Comparison of ENCODE assay signal across 33 mouse cellular contexts in genomic region chr2:57649002-57649401, GRCm38 (mm10).
"Had no signal": no experiment of that assay in that cellular context is flagged by ENCODE, and none has a peak within 500 bp of the region (broad histone marks: within the 10 kb centered on the region; RNA-seq: fewer than 3 reads in every experiment).

No protein-coding gene starts in this region.

- H3K4me3 ChIP-seq: limb, embryonic 10.5 days; limb, embryonic 12.5 days; limb, embryonic 13.5 days; limb, embryonic 15.5 days; liver, embryonic 12.5 days; liver, embryonic 13.5 days; liver, embryonic 15.5 days; lung, embryonic 15.5 days; megakaryocyte, embryonic 14.5 days; midbrain, embryonic 10.5 days; midbrain, embryonic 12.5 days; midbrain, embryonic 13.5 days; midbrain, embryonic 15.5 days; myocyte; neural tube, embryonic 12.5 days; neural tube, embryonic 13.5 days had no signal

- H3K9me3 ChIP-seq: limb, embryonic 10.5 days; limb, embryonic 12.5 days; limb, embryonic 13.5 days; limb, embryonic 15.5 days; liver, embryonic 12.5 days; liver, embryonic 13.5 days; liver, embryonic 15.5 days; lung, embryonic 15.5 days; megakaryocyte, embryonic 14.5 days; midbrain, embryonic 10.5 days; midbrain, embryonic 12.5 days; midbrain, embryonic 13.5 days; midbrain, embryonic 15.5 days; neural tube, embryonic 12.5 days; neural tube, embryonic 13.5 days had no signal

- H3K36me3 ChIP-seq: limb, embryonic 10.5 days; limb, embryonic 12.5 days; limb, embryonic 13.5 days; limb, embryonic 15.5 days; liver, embryonic 12.5 days; liver, embryonic 13.5 days; liver, embryonic 15.5 days; lung, embryonic 15.5 days; midbrain, embryonic 10.5 days; midbrain, embryonic 12.5 days; midbrain, embryonic 13.5 days; midbrain, embryonic 15.5 days; neural tube, embryonic 12.5 days; neural tube, embryonic 13.5 days had no signal

- H3K27me3 ChIP-seq: limb, embryonic 12.5 days; limb, embryonic 13.5 days; limb, embryonic 15.5 days; liver, embryonic 12.5 days; liver, embryonic 13.5 days; liver, embryonic 15.5 days; lung, embryonic 15.5 days; megakaryocyte, embryonic 14.5 days; midbrain, embryonic 12.5 days; midbrain, embryonic 13.5 days; midbrain, embryonic 15.5 days; neural tube, embryonic 12.5 days; neural tube, embryonic 13.5 days had no signal

- H3K4me1 ChIP-seq: limb, embryonic 10.5 days; limb, embryonic 12.5 days; limb, embryonic 13.5 days; limb, embryonic 15.5 days; liver, embryonic 12.5 days; liver, embryonic 13.5 days; liver, embryonic 15.5 days; lung, embryonic 15.5 days; megakaryocyte, embryonic 14.5 days; midbrain, embryonic 10.5 days; midbrain, embryonic 12.5 days; midbrain, embryonic 13.5 days; midbrain, embryonic 15.5 days; neural tube, embryonic 12.5 days; neural tube, embryonic 13.5 days had no signal

- H3K9ac ChIP-seq: limb, embryonic 12.5 days; limb, embryonic 13.5 days; limb, embryonic 15.5 days; liver, embryonic 12.5 days; liver, embryonic 13.5 days; liver, embryonic 14.5 days; liver, embryonic 15.5 days; liver, postnatal 0 days; lung, embryonic 14.5 days; lung, embryonic 15.5 days; midbrain, embryonic 12.5 days; midbrain, embryonic 13.5 days; midbrain, embryonic 15.5 days; neural tube, embryonic 12.5 days; neural tube, embryonic 13.5 days had no signal

- H3K27ac ChIP-seq: limb, embryonic 10.5 days; limb, embryonic 12.5 days; limb, embryonic 13.5 days; limb, embryonic 15.5 days; liver, embryonic 12.5 days; liver, embryonic 13.5 days; liver, embryonic 14.5 days; liver, embryonic 15.5 days; lung, embryonic 15.5 days; macrophage; midbrain, embryonic 10.5 days; midbrain, embryonic 12.5 days; midbrain, embryonic 13.5 days; midbrain, embryonic 15.5 days; neural tube, embryonic 12.5 days; neural tube, embryonic 13.5 days had no signal

- H3K4me2 ChIP-seq: limb, embryonic 12.5 days; limb, embryonic 13.5 days; limb, embryonic 15.5 days; liver, embryonic 11.5 days; liver, embryonic 12.5 days; liver, embryonic 13.5 days; liver, embryonic 15.5 days; lung, embryonic 14.5 days; lung, embryonic 15.5 days; midbrain, embryonic 11.5 days; midbrain, embryonic 12.5 days; midbrain, embryonic 13.5 days; midbrain, embryonic 15.5 days; neural tube, embryonic 12.5 days; neural tube, embryonic 13.5 days had no signal

- DNase-seq: left cerebral cortex, postnatal 4 days; liver; liver, embryonic 13.5 days; liver, postnatal 0 days; lung, adult 18-20 months; lung, adult 2 months; lung, embryonic 14.5 days; lung, postnatal 10 days; lung, postnatal 14 days; lung, postnatal 36 days; lung, postnatal 4 days; midbrain, embryonic 14.5 days had no signal

- ATAC-seq: liver, embryonic 12.5 days; liver, postnatal 0 days; lung, postnatal 0 days; midbrain, embryonic 13.5 days; midbrain, embryonic 15.5 days; midbrain, embryonic 16.5 days had no signal
